Mouse (Mus musculus): Measurements from ENCODE around the gene Phlda1. TPM values are rescaled to one million over a fixed set of nuclear protein-coding genes. Genes with fewer than 3 reads are reported as not detected.

Gene Phlda1
- 30.8 and 30.9 TPM in 2 replicates for polyA plus RNA-seq (2015; fragmentation: Nextera tagmentation; extraction: Ambion mirVana)

GRCm38 (mm10) chr10:111506101-111506925 is at the start of gene Phlda1:
Phlda1 (plus strand) TSS chr10:111506286.
- H3K4me2 ChIP-seq (ENCODE audit: low read length) = peak within 1 kb of the TSS; percentile 91
- H3K27me3 ChIP-seq (ENCODE audit: control insufficient read depth, insufficient read depth, low read depth, low read length) = no peaks in the 10 kb centered on the region
- H3K4me3 ChIP-seq (ENCODE audit: low read depth, low read length) = peak within 1 kb of the TSS; percentile 79
- no peaks in the 10 kb centered on the region for H3K36me3 ChIP-seq (ENCODE audit: control insufficient read depth, insufficient read depth, low read length)
- peak within 1 kb of the TSS; percentile 93 for H3K9ac ChIP-seq (ENCODE audit: low read depth, low read length)
- WGBS = under 1% methylated on average over 67 of the region's 94 CpGs
- peak within 1 kb of the TSS; percentile 89 for H3K27ac ChIP-seq (ENCODE audit: low read length)
- peak; percentile 86 for ATAC-seq
- peaks cover 9% of the 10 kb centered on the region for H3K4me1 ChIP-seq (ENCODE audit: control insufficient read depth, insufficient read depth, low read length)
- no peaks in the 10 kb centered on the region for H3K9me3 ChIP-seq (replicated peaks; ENCODE audit: control insufficient read depth, low read length, poor library complexity, severe bottlenecking)

GRCm38 (mm10) chr10:111458088-111458487 is 48.0 kb upstream of the Phlda1 start:
- Histone ChIP-seq H3K4me1 (ENCODE audit: control insufficient read depth, insufficient read depth, low read length) (peaks cover 2% of the 10 kb centered on the region; the same call in 1 of the 2 replicates), H3K4me2 (ENCODE audit: low read length) (no peak overlapping the region), H3K36me3 (ENCODE audit: control insufficient read depth, insufficient read depth, low read length) (no peaks in the 10 kb centered on the region), H3K9me3 (replicated peaks; ENCODE audit: control insufficient read depth, low read length, poor library complexity, severe bottlenecking) (no peaks in the 10 kb centered on the region), H3K27ac (ENCODE audit: low read length) (no peak overlapping the region), H3K4me3 (ENCODE audit: low read depth, low read length) (no peak overlapping the region), H3K27me3 (ENCODE audit: control insufficient read depth, insufficient read depth, low read depth, low read length) (no peaks in the 10 kb centered on the region), H3K9ac (ENCODE audit: low read depth, low read length) (no peak overlapping the region)
- WGBS = 68% methylated on average over 7 of the region's 7 CpGs
- ATAC-seq = no peak

- Histone ChIP-seq H3K4me3 (ENCODE audit: low read depth, low read length) (no peak overlapping the region), H3K27me3 (ENCODE audit: control insufficient read depth, insufficient read depth, low read depth, low read length) (no peaks in the 10 kb centered on the region), H3K36me3 (ENCODE audit: control insufficient read depth, insufficient read depth, low read length) (no peaks in the 10 kb centered on the region), H3K4me2 (ENCODE audit: low read length) (no peak overlapping the region), H3K9ac (ENCODE audit: low read depth, low read length) (no peak overlapping the region), H3K4me1 (ENCODE audit: control insufficient read depth, insufficient read depth, low read length) (peaks cover 2% of the 10 kb centered on the region; the same call in 1 of the 2 replicates), H3K27ac (ENCODE audit: low read length) (no peak overlapping the region), H3K9me3 (replicated peaks; ENCODE audit: control insufficient read depth, low read length, poor library complexity, severe bottlenecking) (no peaks in the 10 kb centered on the region)
- ATAC-seq = peak; percentile 42; the same call in 1 of the 2 replicates
- WGBS = 61% methylated on average over 9 of the region's 9 CpGs
These were observed 47.0 kb upstream of the Phlda1 start for GRCm38 (mm10) chr10:111459040-111459439.

GRCm38 (mm10) chr10:111459874-111460273 is 46.2 kb upstream of the Phlda1 start:
- no peak for ATAC-seq
- no peaks in the 10 kb centered on the region for H3K36me3 ChIP-seq (ENCODE audit: control insufficient read depth, insufficient read depth, low read length)
- H3K27ac ChIP-seq (ENCODE audit: low read length) = no peak overlapping the region
- H3K4me2 ChIP-seq (ENCODE audit: low read length) = no peak overlapping the region
- H3K27me3 ChIP-seq (ENCODE audit: control insufficient read depth, insufficient read depth, low read depth, low read length) = no peaks in the 10 kb centered on the region
- whole genome bisulfite sequencing = 75% methylated on average over 3 of the region's 3 CpGs
- H3K4me1 ChIP-seq (ENCODE audit: control insufficient read depth, insufficient read depth, low read length) = peaks cover 2% of the 10 kb centered on the region; the same call in 1 of the 2 replicates
- no peak overlapping the region for H3K4me3 ChIP-seq (ENCODE audit: low read depth, low read length)
- H3K9ac ChIP-seq (ENCODE audit: low read depth, low read length) = no peak overlapping the region
- H3K9me3 ChIP-seq (replicated peaks; ENCODE audit: control insufficient read depth, low read length, poor library complexity, severe bottlenecking) = no peaks in the 10 kb centered on the region

- Histone ChIP-seq H3K4me3 (ENCODE audit: low read depth, low read length) (no peak overlapping the region), H3K9me3 (replicated peaks; ENCODE audit: control insufficient read depth, low read length, poor library complexity, severe bottlenecking) (no peaks in the 10 kb centered on the region), H3K36me3 (ENCODE audit: control insufficient read depth, insufficient read depth, low read length) (no peaks in the 10 kb centered on the region), H3K27me3 (ENCODE audit: control insufficient read depth, insufficient read depth, low read depth, low read length) (no peaks in the 10 kb centered on the region), H3K4me2 (ENCODE audit: low read length) (no peak overlapping the region), H3K27ac (ENCODE audit: low read length) (no peak overlapping the region), H3K4me1 (ENCODE audit: control insufficient read depth, insufficient read depth, low read length) (peaks cover 2% of the 10 kb centered on the region; the same call in 1 of the 2 replicates), H3K9ac (ENCODE audit: low read depth, low read length) (no peak overlapping the region)
- WGBS = 5% methylated on average over 4 of the region's 4 CpGs
- ATAC-seq = no peak
These were observed 45.7 kb upstream of the Phlda1 start for GRCm38 (mm10) chr10:111460381-111460780.

- Histone ChIP-seq H3K27me3 (ENCODE audit: control insufficient read depth, insufficient read depth, low read depth, low read length) (no peaks in the 10 kb centered on the region), H3K4me1 (ENCODE audit: control insufficient read depth, insufficient read depth, low read length) (peaks cover 2% of the 10 kb centered on the region; the same call in 1 of the 2 replicates), H3K9ac (ENCODE audit: low read depth, low read length) (no peak overlapping the region), H3K36me3 (ENCODE audit: control insufficient read depth, insufficient read depth, low read length) (no peaks in the 10 kb centered on the region), H3K9me3 (replicated peaks; ENCODE audit: control insufficient read depth, low read length, poor library complexity, severe bottlenecking) (no peaks in the 10 kb centered on the region), H3K27ac (ENCODE audit: low read length) (no peak overlapping the region), H3K4me2 (ENCODE audit: low read length) (no peak overlapping the region), H3K4me3 (ENCODE audit: low read depth, low read length) (no peak overlapping the region)
- ATAC-seq = no peak
- WGBS = 98% methylated on average over 1 of the region's 1 CpGs
These were observed 41.3 kb upstream of the Phlda1 start for GRCm38 (mm10) chr10:111464833-111465232.

- Histone ChIP-seq H3K27me3 (ENCODE audit: control insufficient read depth, insufficient read depth, low read depth, low read length) (no peaks in the 10 kb centered on the region), H3K36me3 (ENCODE audit: control insufficient read depth, insufficient read depth, low read length) (no peaks in the 10 kb centered on the region), H3K4me2 (ENCODE audit: low read length) (no peak overlapping the region), H3K27ac (ENCODE audit: low read length) (no peak overlapping the region), H3K9me3 (replicated peaks; ENCODE audit: control insufficient read depth, low read length, poor library complexity, severe bottlenecking) (no peaks in the 10 kb centered on the region), H3K4me3 (ENCODE audit: low read depth, low read length) (no peak overlapping the region), H3K4me1 (ENCODE audit: control insufficient read depth, insufficient read depth, low read length) (peaks cover 1% of the 10 kb centered on the region; the same call in 1 of the 2 replicates), H3K9ac (ENCODE audit: low read depth, low read length) (no peak overlapping the region)
- 53% methylated on average over 2 of the region's 2 CpGs for WGBS
- no peak for ATAC-seq
These were observed 40.7 kb upstream of the Phlda1 start for GRCm38 (mm10) chr10:111465409-111465808.

GRCm38 (mm10) chr10:111471166-111471565 is 34.9 kb upstream of the Phlda1 start:
- H3K4me2 ChIP-seq (ENCODE audit: low read length) = no peak overlapping the region
- H3K27ac ChIP-seq (ENCODE audit: low read length) = no peak overlapping the region
- H3K9me3 ChIP-seq (replicated peaks; ENCODE audit: control insufficient read depth, low read length, poor library complexity, severe bottlenecking) = no peaks in the 10 kb centered on the region
- ATAC-seq = no peak
- no peak overlapping the region for H3K4me3 ChIP-seq (ENCODE audit: low read depth, low read length)
- no peaks in the 10 kb centered on the region for H3K27me3 ChIP-seq (ENCODE audit: control insufficient read depth, insufficient read depth, low read depth, low read length)
- no peaks in the 10 kb centered on the region for H3K36me3 ChIP-seq (ENCODE audit: control insufficient read depth, insufficient read depth, low read length)
- 88% methylated on average over 9 of the region's 9 CpGs for WGBS
- no peak overlapping the region for H3K9ac ChIP-seq (ENCODE audit: low read depth, low read length)
- peaks cover 28% of the 10 kb centered on the region for H3K4me1 ChIP-seq (ENCODE audit: control insufficient read depth, insufficient read depth, low read length)
